Comparison of ENCODE assay signal across 9 mouse cellular contexts in the genomic region with DNA sequence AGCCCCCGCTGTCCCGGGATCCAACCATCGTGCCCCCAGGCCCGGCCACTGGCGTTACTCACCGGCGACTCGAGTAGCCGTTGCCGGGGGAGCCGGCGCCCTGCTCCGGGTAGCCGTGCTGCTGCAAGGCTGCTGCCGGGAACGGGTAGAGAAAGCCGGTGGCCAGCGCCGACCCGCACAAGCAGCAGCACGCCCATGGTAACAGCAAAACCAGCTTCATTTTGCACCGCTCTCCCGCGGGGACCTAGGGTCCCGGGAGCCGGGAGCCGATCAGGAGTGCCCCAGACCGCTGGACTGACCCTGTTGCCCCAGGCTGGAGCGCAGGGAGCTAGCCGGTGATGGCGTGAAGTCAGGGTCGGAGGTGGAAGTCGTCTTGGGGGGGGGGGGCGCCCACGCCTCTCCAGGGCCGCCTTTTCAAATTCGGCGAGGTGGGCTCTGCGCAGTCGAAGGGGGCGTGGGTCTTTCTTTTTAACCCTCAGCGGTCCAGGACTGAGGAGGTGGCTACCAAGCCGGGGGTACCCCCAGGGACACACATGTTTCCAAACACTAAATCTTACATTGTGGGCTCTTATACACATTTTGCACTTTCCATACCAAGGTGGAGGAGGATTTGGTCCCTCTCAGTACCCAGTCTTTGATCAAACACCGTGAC. TPM values are rescaled to one million over a fixed set of nuclear protein-coding genes. Genes with fewer than 3 reads are reported as not detected.
DNase-seq lines count a peak whose midpoint lies in the region; ATAC-seq lines count a peak whose summit lies in the region.
"Had no signal": no experiment of that assay in that cellular context is flagged by ENCODE, and none has a peak within 500 bp of the region (broad histone marks: within the 10 kb centered on the region; RNA-seq: fewer than 3 reads in every experiment).

A gene (minus strand): TSS at position 422 of the 652 bp plus-strand sequence.

- intact Hi-C loops in left cerebral cortex, postnatal 25 days (cut with DNase I), result no loop called here

- peaks cover 2% of the 10 kb centered on the region; the same call in 1 of the 2 replicates for H3K4me1 ChIP-seq in liver, embryonic 11.5 days (replicated peaks; ENCODE audit: control insufficient read depth, insufficient read depth, low read length)
- H3K4me1 ChIP-seq in embryonic facial prominence, embryonic 11.5 days (ENCODE audit: control insufficient read depth, insufficient read depth, low read length), result peaks cover 8% of the 10 kb centered on the region
- H3K4me1 ChIP-seq in heart, embryonic 12.5 days (replicated peaks), result peaks cover 22% of the 10 kb centered on the region
- H3K4me1 ChIP-seq in neural tube, embryonic 14.5 days (ENCODE audit: control insufficient read depth, insufficient read depth, low read length), result peaks cover 12% of the 10 kb centered on the region

- no peak for ATAC-seq in liver, embryonic 11.5 days (replicated peaks; ENCODE audit: low FRiP score)
- peak; percentile 26; the same call in 1 of the 2 replicates for ATAC-seq in embryonic facial prominence, embryonic 11.5 days (replicated peaks; ENCODE audit: insufficient number of reproducible peaks, low FRiP score, low TSS enrichment, low read depth)
- peak; percentile 22; the same call in 1 of the 2 replicates for ATAC-seq in heart, embryonic 12.5 days (ENCODE audit: insufficient number of reproducible peaks, low FRiP score)
- peak; percentile 60 for ATAC-seq in neural tube, embryonic 14.5 days (ENCODE audit: low read depth)

- H3K9me3 ChIP-seq in liver, embryonic 11.5 days (ENCODE audit: control insufficient read depth, low read length), result no peaks in the 10 kb centered on the region
- no peaks in the 10 kb centered on the region for H3K9me3 ChIP-seq in embryonic facial prominence, embryonic 11.5 days (replicated peaks; ENCODE audit: control insufficient read depth, low read length)
- H3K9me3 ChIP-seq in heart, embryonic 12.5 days (replicated peaks), result no peaks in the 10 kb centered on the region
- H3K9me3 ChIP-seq in neural tube, embryonic 14.5 days (ENCODE audit: control insufficient read depth, low read length), result no peaks in the 10 kb centered on the region

- H3K4me3 ChIP-seq in liver, embryonic 11.5 days (ENCODE audit: low read depth, low read length), result peak within 1 kb of the TSS; percentile 51
- peak within 1 kb of the TSS; percentile 90 for H3K4me3 ChIP-seq in embryonic facial prominence, embryonic 11.5 days (ENCODE audit: low read depth, low read length)
- peak within 1 kb of the TSS; percentile 52 for H3K4me3 ChIP-seq in heart, embryonic 12.5 days
- H3K4me3 ChIP-seq in neural tube, embryonic 14.5 days (ENCODE audit: low read depth, low read length), result peak within 1 kb of the TSS; percentile 61

- H3K27ac ChIP-seq in liver, embryonic 11.5 days (ENCODE audit: low read depth, low read length), result no peak within 1 kb of the TSS
- peak within 1 kb of the TSS; percentile 87 for H3K27ac ChIP-seq in embryonic facial prominence, embryonic 11.5 days (replicated peaks; ENCODE audit: low read depth, low read length)
- no peak within 1 kb of the TSS for H3K27ac ChIP-seq in heart, embryonic 12.5 days (ENCODE audit: poor library complexity, severe bottlenecking)
- H3K27ac ChIP-seq in neural tube, embryonic 14.5 days (ENCODE audit: low read depth, low read length), result no peak within 1 kb of the TSS

- no peaks in the 10 kb centered on the region for H3K36me3 ChIP-seq in liver, embryonic 11.5 days (ENCODE audit: control insufficient read depth, insufficient read depth, low read length)
- H3K36me3 ChIP-seq in embryonic facial prominence, embryonic 11.5 days (replicated peaks; ENCODE audit: control insufficient read depth, insufficient read depth, low read depth, low read length), result no peaks in the 10 kb centered on the region
- H3K36me3 ChIP-seq in heart, embryonic 12.5 days, result no peaks in the 10 kb centered on the region
- H3K36me3 ChIP-seq in neural tube, embryonic 14.5 days (ENCODE audit: control insufficient read depth, insufficient read depth, low read length), result no peaks in the 10 kb centered on the region

- peaks cover 40% of the 10 kb centered on the region for H3K27me3 ChIP-seq in liver, embryonic 11.5 days (replicated peaks; ENCODE audit: control insufficient read depth, insufficient read depth, low read length)
- no peaks in the 10 kb centered on the region for H3K27me3 ChIP-seq in embryonic facial prominence, embryonic 11.5 days (ENCODE audit: control insufficient read depth, insufficient read depth, low read length)
- peaks cover 40% of the 10 kb centered on the region for H3K27me3 ChIP-seq in heart, embryonic 12.5 days (replicated peaks)
- peaks cover 6% of the 10 kb centered on the region for H3K27me3 ChIP-seq in neural tube, embryonic 14.5 days (ENCODE audit: control insufficient read depth, insufficient read depth, low read length)

- H3K9ac ChIP-seq in liver, embryonic 11.5 days (ENCODE audit: low read depth, low read length), result peak within 1 kb of the TSS; percentile 48; the same call in 1 of the 2 replicates
- H3K9ac ChIP-seq in embryonic facial prominence, embryonic 11.5 days (replicated peaks; ENCODE audit: low read length), result peak within 1 kb of the TSS; percentile 95
- H3K9ac ChIP-seq in heart, embryonic 12.5 days, result peak within 1 kb of the TSS; percentile 63
- H3K9ac ChIP-seq in neural tube, embryonic 14.5 days (replicated peaks; ENCODE audit: low read depth, low read length), result peak within 1 kb of the TSS; percentile 61

- H3K4me2 ChIP-seq in liver, embryonic 11.5 days, result peak within 1 kb of the TSS; percentile 70
- peak within 1 kb of the TSS; percentile 54 for H3K4me2 ChIP-seq in embryonic facial prominence, embryonic 11.5 days (ENCODE audit: low read depth, low read length)
- H3K4me2 ChIP-seq in heart, embryonic 12.5 days, result peak within 1 kb of the TSS; percentile 69
- H3K4me2 ChIP-seq in neural tube, embryonic 14.5 days (ENCODE audit: low read depth, low read length), result peak within 1 kb of the TSS; percentile 81

- no peak for DNase-seq in liver, embryonic 11.5 days (ENCODE audit: low spot score)
- DNase-seq in liver (no peak), MN1 (ENCODE audit: low spot score) (no peak)
- peak; percentile 73 for DNase-seq in embryonic facial prominence, embryonic 11.5 days (ENCODE audit: low spot score)
- DNase-seq in left cerebral cortex, postnatal 25 days (ENCODE audit: low spot score in 2 of 2), result peak; percentile 20 to 34
- no peak for DNase-seq in layer of hippocampus, adult 11-12 months (ENCODE audit: low spot score)

- WGBS in liver, embryonic 11.5 days, result under 1% methylated on average over 44 of the region's 44 CpGs
- 1% methylated on average over 44 of the region's 44 CpGs for WGBS in embryonic facial prominence, embryonic 11.5 days
- WGBS in heart, embryonic 12.5 days, result 1% methylated on average over 42 of the region's 44 CpGs
- under 1% methylated on average over 39 of the region's 44 CpGs for WGBS in neural tube, embryonic 14.5 days

RNA-seq across cellular contexts. Expression of the gene that starts here (rescaled TPM):
- 9.1 and 9.8 TPM in 2 replicates for polyA plus RNA-seq in liver, embryonic 11.5 days (2014; fragmentation: Nextera tagmentation; extraction: Ambion mirVana)
- 63.0 and 67.1 TPM in 2 replicates for polyA plus RNA-seq in embryonic facial prominence, embryonic 11.5 days (2014; fragmentation: Nextera tagmentation; extraction: Ambion mirVana)
- 21.4 and 21.6 TPM in 2 replicates for polyA plus RNA-seq in heart, embryonic 12.5 days (2016; fragmentation: Nextera tagmentation; extraction: Ambion mirVana)
- 10 to 100 TPM; 11.9 to 13.1 TPM for total RNA-seq in left cerebral cortex, postnatal 25 days (2021)
- 12.6 and 22.7 TPM in 2 replicates for polyA plus RNA-seq in neural tube, embryonic 14.5 days (2014; fragmentation: Nextera tagmentation; extraction: Ambion mirVana)
- total RNA-seq: liver, adult 2 months had no signal
- polyA plus RNA-seq: liver, adult 2 months had no signal

Comparison
In these comparisons a context has a peak if more than half of its experiments do, and no peak if none do; other contexts are left out.
1. DNase-seq: peak in embryonic facial prominence, embryonic 11.5 days (single experiment) and left cerebral cortex, postnatal 25 days (2 of 2); none in liver, embryonic 11.5 days (single experiment), liver (single experiment), MN1 (single experiment) and layer of hippocampus, adult 11-12 months (single experiment).
2. Peak in every context shown above with its lines, with median percentiles within 50 percentile points of each other: H3K4me2 ChIP-seq, H3K4me3 ChIP-seq and H3K9ac ChIP-seq.